Mouse (Mus musculus) lung, postnatal 36 days (tissue): Measurements from ENCODE around the gene Gm12184.
"Not testable (repeated sequence)": the region's sequence is repeated elsewhere in the genome, so short reads cannot be mapped to it uniquely, and the experiment has no call there.

Experiments used
- DNase-seq: peaks from one replicate; pipeline ENCODE4 v3.0.0; 2022; ENCODE audit warnings: mixed read lengths

The Gm12184 gene

DNA sequence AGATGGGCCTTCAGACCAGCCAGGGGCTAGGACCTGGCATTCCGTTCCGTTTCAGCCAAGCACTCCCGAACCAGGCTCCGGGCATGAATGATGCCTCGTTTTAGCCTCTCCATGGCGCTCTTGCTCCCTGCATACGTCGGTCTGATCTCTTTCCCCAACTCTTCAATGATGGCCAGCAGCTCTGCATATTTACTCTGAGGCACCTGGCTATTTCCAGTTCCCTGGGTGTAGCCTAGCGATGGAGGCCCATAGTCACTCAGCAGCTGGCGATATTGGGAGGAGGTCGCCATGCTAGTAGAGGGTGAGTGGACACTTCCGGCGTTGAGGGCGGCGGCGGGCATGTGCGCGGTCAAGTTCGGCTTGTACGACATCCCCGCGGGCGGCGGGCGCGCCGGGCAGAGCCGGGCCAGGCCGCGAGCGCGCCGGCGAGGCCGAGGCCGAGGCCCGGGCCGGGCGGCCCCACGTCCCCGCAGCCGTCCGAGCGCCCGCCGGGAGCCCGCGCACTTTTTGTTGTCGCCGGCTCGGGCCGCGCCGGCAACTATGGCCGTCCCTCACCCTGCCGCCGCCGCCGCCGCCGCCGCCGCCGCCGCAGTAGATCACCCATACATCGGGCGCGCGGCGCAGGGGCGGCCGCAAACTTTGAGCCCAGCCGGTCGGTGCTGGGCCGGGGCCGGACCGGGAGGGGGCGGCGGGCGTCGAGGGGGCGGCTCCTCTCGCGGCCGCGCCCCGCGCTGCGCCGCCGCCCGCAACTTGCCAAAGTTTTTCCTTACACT lies at the start of gene Gm12184, which contains the start of gene Trim7:
Gene Gm12184, minus strand, starts transcription at position 677 of the 773 bp plus-strand sequence.
Gene Trim7, plus strand, starts transcription at position 162 of the 773 bp plus-strand sequence.
- DNase-seq: peak; percentile 41

DNA sequence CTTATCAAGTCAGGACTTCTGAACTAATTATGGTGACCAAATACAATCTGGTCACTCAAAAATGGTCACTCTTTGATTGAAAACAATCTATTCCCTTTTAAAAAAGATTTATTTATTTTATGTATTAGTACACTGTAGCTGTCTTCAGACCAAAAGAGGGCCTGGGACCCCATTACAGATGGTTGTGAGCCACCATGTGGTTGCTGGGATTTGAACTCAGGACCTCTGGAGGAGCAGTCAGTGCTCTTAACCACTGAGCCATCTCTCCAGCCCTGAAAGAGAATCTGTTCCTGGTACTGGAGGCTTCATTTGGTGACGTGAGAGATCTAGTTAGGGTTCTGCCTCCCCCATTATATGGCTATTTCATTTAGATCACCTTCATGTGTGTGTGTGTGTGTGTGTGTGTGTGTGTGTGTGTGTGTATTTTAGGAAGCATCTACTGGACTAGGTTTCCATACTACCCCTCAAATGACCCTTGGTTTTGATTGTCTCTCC lies 48.9 kb upstream of the Gm12184 start:
- not testable (repeated sequence) for DNase-seq

DNA sequence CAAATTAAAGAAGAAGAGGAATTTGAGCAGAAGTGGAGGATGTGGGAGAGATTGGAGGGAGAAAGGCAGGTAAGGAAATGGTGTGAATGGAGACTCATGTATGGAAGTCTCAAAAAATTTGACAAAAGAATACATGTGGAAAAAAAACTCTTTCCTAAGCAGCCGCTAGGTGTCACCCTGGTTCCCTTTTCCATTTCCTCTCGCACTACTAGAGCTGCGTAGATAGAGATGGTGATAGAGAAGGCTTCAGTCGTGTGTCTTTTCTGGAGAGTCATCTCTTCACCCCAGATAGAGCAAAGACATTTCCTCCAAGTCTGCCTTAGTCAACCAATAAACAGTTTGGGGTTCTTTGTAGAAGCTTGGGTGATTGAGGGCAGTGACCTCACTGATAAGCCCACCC lies 48.0 kb upstream of the Gm12184 start:
- DNase-seq: peak; percentile 75

GRCm38 (mm10) chr11:48873591-48874290 lies 47.3 kb upstream of the Gm12184 start:
- DNase-seq: no peak

- DNase-seq: no peak
Observed at GRCm38 (mm10) chr11:48872695-48873300, 46.3 kb upstream of the Gm12184 start.

- peak; percentile 71 for DNase-seq
Observed at GRCm38 (mm10) chr11:48871817-48872541, 45.5 kb upstream of the Gm12184 start.

DNA sequence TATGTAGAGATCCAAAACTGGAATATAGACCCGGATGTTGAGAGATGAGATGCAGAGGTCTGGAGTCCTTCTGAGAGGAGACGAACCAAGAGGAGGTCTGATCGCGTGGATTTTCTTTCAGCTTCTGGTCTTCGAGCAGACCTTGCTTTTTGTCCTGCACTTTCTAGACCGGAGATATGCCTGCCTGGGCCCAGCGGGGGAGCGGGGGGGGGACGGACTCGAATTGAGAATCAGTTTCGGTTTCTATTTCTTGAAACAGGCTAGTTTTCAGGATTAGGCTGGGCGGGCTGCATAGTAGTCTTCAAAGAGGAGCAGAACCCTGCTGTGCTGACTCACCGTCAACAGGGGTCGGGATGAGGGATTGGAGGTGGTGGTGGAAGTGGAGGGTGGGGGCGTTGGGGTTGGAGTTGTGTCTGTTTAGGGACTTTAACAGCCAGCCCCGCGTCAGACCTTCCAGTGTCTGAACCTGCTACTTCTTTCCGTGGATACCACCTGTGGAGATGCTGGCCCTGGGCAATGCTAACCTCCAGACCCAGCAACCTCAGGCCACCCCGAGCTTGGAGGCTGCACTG lies 44.8 kb upstream of the Gm12184 start, which contains the start of gene Irgm1:
Gene Irgm1, minus strand, starts transcription at position 483 of the 572 bp plus-strand sequence.
- peak; percentile 90 for DNase-seq

DNA sequence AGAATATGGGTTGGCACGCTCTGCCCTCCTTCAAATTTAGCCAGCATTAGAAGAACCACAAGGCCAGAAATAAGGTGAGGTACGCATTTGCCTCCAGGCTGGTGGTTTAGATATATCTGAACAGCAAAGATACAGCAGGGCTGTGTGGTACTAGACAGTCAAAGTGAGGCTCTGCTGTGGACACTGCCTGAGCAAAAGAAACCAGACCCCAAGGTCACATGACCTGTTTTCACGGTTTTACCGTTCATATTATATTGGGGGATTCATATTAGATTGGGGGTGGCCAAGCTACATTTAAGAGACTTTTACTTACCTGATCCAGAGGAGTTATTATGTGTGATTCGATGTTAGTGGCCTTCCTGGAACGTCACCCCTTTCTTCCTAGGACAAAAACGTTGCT lies 44.3 kb upstream of the Gm12184 start:
- DNase-seq: no peak

DNA sequence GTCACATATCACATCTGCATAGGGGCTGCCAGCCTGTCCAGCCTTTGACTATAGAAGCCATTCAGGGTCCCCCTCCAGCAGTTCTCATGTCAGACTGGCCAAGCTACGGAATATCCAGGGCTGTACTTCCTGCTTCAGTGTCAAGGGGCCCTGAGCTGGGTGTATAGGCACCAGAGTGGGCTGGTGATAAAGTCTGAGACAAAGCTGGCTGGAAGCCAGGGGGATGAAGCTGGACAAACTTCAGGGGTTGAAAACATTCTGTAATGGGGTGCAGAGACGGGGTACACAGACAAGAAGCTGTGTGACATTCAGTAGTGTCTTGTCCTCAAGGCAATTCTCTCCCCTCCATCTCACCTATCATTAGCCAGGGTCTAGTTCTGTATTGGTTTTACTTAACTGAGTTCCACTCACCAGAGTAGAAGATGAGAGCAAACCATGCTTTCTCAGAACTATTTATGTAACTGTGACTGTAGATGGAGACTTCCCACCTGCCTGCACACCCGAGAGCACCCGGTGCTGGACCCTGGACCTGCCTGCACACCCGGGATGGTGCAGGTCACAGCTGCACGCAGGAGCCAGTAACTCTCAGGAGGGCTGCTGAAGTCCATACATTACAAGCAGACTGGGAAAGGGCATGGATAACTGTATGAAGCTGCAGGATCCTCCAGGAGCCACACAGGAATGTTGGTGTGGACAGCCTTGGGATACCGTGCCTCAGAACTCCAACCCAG lies 43.1 kb upstream of the Gm12184 start:
- peak; percentile 31 for DNase-seq

DNA sequence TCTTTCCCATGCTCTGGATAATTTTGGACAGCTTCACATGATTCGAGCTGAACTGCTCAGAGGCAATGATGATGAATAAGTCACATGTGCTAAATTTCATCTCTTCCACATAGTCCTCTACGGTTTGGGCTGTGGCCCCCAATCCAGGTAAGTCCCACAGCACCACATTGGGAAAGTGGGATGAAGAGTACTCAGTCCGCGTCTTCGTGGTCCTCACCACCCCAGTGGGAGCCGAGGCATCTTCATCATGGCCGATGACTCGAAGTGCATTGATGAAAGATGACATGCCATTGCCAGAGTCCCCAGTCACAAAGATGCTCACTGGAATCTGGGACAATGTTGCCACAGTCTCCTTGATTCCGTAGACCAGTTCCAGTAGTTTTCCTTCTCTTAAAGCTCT lies 40.0 kb upstream of the Gm12184 start:
- DNase-seq: no peak

GRCm38 (mm10) chr11:48863808-48864207 lies 37.4 kb upstream of the Gm12184 start:
- DNase-seq: no peak

DNA sequence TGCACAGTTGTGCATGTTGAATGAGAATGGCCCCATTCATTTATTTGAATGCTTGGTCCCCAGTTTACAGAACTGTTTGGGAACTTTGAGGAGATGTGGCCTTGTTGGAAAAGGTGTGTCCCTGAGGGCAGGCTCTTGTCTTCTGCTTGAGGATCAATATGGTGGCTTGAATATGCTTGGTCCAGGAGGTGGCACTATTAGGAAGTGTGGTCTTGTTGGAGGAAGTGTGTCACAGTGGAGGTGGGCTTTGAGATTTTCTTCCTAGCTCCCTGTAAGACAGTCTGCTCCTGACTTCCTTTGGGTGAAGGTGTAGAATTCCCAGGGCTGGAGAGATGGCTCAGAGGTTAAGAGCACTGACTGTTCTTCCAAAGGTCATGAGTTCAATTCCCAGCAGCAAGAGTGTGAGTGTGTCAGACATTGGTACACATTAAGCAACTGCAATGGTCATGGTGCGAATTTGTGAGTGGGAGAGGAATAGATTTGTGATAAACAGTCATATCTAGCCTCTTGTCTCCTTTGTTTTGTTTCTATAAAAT lies 36.4 kb upstream of the Gm12184 start:
- DNase-seq: no peak

GRCm38 (mm10) chr11:48859014-48859413 lies 32.6 kb upstream of the Gm12184 start:
- peak; percentile 89 for DNase-seq

- DNase-seq: peak; percentile 95
Observed at GRCm38 (mm10) chr11:48853474-48854180, 27.2 kb upstream of the Gm12184 start.

DNA sequence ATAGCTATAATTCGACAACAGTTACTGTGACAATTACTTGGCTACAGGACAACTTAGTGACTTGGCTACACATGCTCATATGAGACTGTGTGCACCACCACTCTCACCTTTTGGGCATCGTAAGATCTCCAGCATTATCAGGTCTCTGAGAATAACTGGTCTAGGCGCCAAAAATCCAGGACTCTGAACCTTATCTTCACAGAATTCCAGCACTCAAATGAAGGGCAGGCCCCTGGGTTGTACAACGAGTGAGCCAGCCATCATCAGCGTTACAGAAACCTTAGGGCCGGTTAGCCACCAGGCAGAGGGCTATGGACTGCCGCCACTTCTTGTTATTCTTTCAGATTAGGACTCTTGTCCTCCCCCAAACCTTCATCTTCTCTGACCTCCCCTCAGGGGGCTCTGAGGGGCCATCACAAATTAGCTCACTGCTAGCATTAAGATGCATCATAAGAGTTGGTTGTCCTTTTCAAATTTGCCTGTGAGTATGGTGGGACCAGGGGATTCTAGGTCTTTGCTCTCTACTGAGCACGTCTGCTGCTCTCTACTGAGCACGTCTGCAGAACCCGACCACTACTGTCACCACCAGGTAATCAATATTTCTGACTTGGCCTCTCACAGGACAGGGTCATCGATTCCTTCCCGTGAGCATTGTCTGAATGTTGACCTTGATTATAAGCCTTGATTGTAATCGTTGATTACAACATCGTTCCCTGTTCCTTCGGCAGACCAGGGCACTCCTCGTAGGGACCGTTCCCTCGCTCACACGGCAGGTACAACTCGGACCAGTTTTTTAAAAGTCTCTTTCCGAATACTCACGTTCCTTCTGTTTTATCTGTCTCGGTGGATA lies 26.4 kb upstream of the Gm12184 start:
- no peak for DNase-seq

DNA sequence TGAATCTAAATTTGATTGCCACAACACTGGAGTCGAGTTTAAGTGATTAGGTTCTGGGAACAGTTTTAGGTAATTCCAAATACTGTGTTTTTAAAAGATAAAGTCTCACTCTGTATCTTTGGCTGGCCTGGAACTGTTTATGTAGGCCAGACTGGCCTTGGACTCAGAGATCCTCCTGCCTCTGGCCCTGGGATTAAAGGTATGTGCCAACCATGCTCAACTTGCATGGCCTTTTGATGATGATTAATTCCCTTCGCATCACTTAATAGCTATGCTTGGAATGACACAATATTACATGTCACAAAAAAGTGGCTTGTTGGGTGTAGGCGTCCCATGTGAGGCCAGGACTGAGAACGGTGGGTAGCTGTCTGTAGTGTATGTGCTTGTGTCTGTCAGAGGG lies 25.7 kb upstream of the Gm12184 start:
- no peak for DNase-seq

- peak; percentile 21 for DNase-seq
Observed at GRCm38 (mm10) chr11:48851270-48851995, 25.0 kb upstream of the Gm12184 start.

- DNase-seq: no peak
Observed at GRCm38 (mm10) chr11:48850240-48850639, 23.8 kb upstream of the Gm12184 start.

- DNase-seq: no peak
Observed at GRCm38 (mm10) chr11:48846881-48847280, 20.4 kb upstream of the Gm12184 start.
